Mouse (Mus musculus) MN1 (cell line): ENCODE measurements around the gene Tff2.

Source experiments
- DNase-seq: peaks from one replicate; pipeline ENCODE4 v3.0.0-alpha.2; 2016; ENCODE audit warnings: low spot score

Tff2 gene

DNA sequence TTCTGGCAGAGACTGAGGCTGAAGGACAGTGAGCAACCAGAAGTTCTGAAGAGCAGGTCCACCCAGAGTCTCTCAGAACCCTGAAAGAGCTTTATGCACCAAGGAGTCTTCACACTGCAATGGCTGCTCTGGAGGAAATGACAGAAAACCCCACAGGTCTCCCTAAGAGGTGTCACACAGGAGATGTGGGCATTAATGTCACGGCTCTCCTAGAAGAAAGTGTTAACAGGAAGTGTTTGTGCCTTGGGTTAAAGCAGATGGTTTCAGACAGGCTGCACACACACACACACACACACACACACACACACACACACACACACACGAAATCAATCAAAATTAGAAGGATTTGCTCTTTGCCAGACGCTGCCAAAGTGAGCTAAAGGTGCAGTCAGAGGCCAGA, 7.8 kb downstream of the Tff2 start:
- no peak for DNase-seq

DNA sequence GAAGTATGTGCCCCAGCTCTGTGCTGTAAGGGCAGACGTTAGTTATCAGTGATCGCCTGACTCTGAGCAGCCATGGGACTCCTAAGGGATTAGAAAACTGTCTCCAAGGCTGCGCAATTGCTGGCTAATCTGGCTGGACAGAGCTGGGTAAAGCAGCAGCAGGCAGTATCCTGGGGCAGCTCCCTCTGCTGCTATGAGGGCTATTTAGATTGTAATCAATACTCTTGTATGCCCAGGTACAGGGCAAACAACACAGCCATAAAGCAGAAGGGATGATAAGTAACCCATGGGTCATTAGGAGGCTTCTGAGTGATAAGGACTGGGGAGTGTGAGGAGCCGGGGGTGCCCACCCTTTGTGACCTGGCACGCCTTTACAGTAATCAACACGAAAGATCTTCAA, 9.2 kb downstream of the Tff2 start:
- no peak for DNase-seq

DNA sequence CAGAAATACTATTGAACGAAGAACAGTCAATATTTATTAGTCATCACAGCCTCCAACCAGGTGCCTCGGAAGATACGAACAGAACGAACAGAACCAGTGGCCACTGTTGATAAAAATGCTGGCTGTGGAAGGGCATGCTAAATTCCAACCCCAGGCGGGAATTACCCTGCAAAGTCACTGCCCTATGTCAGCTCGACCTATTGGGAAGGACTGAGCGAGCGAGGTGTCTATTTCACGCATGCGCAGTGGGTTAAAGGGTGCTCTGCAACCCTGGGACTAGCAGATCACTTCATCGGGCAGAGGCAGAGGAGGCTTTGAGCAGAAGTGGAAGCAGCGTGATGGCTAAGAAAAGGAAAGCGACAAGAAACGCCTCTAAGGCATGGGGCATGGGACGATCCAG, 10.3 kb downstream of the Tff2 start:
- no peak for DNase-seq

DNA sequence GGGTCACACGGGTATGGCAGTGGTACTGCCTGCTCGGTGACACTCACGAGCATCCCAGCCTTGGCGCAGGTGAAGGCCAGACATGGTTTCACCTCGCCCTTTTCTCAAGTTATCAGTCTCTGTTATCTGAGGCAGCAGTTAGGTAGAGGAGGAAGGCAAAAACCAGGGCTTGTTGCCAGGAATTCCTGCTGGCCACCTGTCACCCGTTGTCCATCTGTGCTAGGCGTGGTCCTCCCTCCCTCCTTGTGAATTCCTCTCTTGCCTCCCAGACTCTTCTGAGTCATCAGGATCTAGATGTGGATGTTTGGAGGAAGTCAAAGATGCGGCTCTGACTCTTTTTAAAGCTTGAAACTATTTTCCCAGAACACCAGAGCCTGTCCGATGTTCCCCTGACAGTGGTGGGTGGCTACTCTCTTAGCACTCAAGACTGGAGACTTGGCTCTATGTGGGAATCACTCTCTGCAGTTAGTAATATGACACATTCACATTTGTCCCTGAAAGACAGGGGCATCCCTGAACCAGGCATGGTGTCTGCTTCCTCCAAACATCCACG, 12.7 kb downstream of the Tff2 start:
- DNase-seq: no peak

DNA sequence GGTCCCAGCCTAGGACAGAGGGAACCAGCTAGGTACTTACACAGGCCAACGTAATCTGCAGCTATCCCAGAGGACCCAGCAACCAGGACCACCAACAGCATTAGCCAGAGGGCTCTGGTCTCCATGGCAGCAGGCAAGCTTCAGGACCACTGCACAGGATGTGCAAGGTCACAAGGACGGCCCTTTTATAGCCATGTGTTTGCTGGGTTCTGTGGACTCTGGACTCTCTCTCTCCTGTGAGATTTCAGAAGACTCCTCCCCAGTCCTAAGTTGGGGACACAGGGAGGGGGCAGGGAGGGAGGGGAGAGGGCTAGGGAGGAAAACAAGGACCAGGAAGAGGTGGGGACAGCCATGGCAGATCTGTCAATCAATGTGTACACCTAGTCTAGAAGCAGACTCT, 14.6 kb downstream of the Tff2 start, which contains the start of gene Tff3:
Tff3 (minus strand) TSS at position 195 of the 400 bp plus-strand sequence.
- DNase-seq: no peak

DNA sequence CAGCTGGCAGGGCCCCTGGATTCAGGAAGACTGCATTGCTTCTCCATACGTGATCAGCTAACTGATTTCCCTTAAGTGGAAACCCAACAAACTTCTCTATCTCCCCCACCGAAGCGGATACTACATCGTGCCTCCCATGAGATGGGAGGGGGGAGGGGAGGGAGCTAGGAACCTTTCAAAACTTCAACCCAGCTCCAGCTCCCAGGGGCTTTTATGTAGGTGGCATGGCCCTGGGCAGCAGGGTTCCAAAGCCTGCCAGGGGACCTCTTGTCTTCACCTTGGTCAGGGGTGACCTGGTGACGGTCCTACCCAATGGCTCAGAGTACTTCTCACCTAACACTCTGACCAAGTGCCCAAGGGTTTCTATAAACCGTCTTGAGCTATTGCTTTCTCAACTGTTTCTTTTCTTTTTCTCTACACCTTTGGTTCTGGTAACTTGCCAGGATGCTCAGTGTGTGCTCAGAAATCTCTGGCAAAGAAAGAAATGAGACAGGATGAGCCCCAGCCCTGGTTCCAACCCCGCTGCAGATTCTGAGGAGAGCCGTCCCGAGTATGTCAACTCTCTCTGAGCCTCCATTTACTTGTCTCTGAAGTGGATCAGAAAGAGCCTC, 15.3 kb downstream of the Tff2 start:
- no peak for DNase-seq

DNA sequence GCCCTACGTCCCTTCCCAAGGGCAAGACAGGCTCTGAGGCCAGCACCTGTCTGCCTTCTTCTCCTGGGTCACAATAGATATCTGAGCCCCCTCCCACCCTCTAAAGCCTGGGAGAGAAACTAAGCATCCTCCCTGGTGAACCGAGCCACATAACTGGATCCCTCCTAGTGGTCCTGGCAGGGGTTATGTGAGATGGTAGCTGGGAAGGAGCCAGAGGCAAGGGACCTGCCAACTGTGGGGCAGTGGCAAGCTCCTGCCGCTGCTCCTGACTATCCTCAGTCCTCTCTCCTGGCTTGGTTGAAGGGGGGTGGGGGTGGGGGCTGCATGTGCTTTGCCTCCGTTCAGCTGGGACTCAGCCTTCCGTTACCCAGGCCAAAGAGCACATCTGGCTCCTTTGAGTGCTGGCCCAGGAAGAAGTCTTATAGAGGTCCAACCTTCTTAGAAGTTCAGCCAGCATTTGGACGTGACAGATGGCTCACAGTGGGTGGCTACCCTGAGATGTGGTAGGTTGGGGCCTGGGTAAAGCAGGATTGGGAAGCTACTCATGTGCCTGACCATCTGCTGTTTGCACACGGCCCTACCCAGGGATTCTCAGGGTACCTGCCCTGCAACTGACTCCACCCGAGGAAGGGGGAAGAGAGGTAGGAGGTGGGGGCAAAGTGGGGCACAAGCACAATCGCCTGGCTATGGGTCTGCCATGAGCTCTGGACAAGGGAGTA, 18.4 kb downstream of the Tff2 start:
- no peak for DNase-seq

DNA sequence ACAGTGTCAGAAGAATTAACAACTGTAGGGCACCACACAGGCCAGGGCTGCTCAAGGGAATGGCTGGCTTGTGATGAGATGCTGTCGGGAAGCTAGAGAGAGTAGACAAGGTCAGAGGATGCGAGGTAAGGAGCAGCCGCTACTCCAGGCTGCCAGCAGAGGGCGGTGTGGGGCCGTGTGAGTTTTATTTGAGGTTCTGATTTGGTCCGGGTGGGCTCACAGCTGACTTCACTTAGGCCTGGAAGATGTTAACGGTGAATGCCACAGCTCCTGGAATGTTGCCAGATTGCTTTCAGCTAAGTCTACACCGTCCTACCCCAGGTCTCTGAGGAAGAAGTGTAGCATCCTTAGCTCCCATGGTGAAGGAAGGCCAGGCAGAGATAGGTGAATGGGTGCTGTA, 22.1 kb downstream of the Tff2 start:
- no peak for DNase-seq

DNA sequence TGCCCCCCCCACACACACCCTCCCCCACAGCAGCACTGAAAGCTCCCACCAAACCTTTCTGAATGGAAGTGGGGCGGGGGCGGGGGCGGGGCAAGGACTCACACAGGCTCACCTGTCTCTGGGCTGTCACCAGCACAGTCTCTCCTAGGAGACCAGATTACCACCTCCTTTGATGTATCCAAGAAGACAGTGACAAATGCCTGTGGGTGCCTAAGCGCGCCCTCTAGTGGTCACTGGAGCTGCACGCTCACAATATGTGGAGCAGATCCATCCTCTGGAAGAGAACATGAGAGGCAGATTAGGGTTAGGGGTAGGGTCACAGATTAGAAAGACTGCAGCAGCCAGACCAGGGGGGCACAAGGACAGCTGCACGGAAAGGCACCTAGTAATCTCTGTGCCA, 24.7 kb downstream of the Tff2 start:
- DNase-seq: peak; percentile 13

DNA sequence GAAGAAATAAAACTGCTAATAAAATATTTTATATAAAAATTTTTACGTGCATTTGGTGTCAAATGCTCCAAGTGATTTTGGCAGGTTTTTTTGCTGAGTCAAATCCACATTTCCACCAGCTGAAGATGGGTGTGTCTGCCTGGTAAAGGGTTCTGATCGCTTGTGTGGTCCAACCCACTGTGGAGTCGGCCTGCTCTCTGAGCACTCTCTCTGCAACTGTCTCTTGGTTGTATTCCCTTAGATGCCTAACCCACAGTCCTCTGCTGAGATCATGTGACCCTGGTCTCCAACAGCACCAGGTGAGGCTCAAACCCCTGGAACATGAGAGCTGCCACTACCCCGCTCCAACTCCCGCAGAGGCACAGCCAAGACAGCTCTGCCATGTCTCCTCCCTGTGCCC, 26.1 kb downstream of the Tff2 start:
- no peak for DNase-seq

DNA sequence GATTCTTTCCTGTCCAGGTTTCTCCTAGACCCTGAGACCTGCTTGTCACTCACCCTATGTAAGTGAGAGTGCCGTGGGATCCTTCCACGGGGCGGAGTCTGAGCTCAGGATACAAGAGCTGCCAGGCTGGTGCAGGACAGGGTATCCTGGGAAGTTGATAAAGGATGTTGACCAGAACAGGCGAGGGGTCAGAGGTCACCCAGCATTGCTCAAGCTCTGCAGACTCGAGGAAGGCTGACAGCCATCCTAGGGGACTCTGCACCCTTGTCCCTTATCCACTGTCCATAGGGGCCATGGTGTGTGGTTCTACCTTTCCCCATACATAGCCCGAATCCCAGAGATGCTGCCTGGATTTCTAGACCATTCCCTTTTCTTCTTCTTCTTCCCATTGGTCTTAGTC, 28.0 kb downstream of the Tff2 start:
- no peak for DNase-seq

DNA sequence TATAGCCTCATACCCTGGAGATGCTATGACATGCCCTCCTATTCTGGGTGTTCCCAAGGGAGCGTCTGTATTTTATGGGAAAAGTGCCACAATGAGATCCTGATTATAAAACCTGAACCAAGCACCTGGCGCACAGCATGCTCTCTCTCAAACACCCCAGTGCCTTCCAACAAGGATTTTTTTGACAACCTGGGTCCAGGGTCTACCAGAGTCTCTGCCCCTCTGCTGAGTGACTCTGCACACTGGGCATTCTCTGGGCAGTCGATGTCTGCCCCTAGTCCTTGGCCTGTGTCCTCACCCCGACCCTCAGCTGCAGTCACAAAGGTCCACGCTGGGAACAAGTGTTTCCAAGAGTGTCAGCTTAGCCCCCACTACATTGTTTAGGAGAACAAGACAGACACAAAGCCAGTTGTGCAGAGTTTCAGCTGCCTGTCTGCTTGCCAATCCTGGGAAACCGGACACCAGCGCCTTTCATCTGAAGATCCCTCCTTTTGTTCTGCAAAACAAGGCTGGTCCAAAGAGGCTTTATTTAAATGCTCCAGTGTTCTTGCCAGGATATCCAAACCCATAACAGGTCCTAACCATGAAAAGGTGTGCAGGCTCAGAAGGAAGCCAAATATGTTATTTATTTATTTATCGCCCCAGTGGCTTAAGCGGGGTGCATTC, 30.8 kb downstream of the Tff2 start:
- DNase-seq: no peak

DNA sequence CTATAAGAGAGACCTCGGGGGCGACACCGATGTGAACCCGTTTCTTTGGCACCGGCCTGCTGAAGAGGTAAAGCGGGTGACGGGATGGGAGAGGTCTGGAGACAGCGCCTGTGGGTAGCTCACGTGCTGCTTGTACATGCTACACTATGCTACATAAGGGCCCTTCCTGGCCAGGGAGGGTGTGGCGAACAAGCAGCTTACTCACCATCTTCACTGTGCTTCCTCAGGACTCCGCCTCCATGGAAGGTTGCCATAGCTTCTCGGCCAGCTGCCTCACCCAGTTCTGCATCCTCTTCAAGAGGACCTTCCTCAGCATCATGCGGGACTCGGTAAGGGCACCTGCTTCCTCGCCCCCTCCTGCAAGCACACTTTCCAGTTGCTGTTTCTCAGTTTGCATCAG, 35.7 kb downstream of the Tff2 start:
- no peak for DNase-seq

DNA sequence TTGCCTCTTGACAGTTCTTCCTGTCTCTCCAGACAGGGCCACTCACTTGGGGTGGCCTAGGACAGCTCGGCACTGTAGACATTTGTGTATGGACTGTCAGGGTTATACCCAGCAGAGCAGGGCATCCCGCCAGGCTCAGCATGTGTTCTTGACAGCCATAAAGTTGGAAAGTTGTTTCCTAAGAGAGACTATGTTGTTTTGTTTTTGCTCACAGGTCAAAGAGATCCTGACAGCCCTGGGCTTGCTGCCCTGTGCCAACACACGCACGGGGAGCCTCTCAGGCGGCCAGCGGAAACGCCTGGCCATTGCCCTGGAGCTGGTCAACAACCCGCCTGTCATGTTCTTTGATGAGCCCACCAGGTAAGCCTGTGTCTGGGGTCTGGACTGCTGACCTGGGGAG, 40.3 kb downstream of the Tff2 start:
- DNase-seq: no peak

DNA sequence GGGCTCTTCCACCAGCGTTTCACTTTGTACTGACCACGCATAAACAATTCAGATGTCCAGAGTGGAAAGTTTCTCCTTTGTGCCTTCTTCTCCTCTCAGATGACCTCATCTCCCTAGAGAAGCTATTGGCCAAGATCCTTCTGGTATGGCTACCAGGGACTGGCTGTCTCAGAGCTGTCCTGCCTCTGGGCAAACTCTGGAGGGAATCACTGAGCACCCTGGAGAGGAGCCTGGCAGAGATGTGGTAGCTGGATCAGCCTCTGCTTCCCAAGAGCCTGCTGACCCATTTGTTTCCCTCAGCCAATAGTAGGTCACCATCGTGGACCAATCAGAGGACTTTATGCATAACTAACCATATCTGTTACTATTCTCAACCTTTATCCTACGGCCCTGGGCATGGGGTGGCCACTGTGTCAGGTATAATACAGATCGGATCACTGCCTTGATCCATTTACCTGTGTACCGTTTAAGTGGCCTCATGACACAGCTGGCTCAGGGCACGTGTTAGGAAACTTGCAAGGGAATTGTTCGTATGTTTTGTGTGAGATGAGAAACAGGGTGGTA, 41.0 kb downstream of the Tff2 start:
- DNase-seq: no peak

DNA sequence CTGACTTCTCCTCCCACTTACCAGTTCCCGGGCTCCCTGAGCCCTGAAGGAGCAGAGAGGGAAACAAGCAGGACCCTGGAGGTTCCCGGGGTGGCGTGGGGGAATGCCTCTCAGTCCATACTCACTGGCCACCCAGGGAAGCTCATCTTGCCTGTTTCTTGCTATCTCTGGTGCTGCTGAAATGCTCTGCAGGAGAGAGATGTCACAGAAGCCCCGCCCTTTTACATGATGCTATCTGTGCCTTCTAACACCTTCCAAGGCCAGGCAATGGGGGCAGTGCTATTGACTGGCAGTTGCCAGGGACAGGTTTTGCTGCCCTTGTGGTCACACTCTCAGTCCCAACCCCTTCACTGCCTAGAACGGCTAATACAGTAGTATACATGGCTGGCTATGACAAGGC, 45.3 kb downstream of the Tff2 start:
- DNase-seq: no peak

DNA sequence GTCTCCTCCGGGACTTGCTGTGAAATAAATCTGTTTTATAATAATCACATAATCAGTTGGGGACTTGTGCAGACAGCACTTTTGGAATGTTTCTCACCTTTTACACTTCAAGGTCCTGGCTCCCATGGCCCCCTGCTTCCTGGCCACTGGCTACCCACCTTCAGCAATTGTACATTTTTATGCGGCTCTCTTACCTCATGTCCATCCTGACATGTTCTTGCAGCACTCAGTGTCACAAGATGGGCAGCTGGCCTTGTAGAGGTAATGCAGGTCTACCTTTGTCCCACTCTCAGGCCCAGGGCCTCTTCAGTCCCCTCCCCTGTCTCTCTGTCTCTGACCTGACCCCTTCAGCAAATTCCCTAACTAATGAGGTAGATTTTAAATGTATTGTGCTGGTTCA, 47.2 kb downstream of the Tff2 start:
- no peak for DNase-seq

DNA sequence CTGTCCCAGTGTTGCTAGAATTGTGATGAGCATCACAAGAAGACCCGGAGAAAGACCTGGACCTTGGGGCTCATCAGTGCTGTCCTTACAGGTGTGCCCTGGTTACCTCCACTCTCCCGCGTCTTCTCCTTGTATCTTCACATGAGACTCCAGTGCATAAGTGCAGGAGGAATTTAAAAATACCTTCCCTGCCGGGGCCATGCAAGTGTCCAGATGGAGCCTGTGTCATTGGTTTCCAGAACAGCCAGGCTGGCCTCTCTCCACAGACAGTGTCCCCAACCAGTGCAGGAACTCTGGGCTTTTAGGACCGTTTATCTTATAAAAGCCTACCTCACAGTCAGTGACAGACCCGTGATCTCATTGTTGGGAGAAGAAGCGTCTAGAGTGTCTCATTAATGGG, 48.5 kb downstream of the Tff2 start:
- no peak for DNase-seq

DNA sequence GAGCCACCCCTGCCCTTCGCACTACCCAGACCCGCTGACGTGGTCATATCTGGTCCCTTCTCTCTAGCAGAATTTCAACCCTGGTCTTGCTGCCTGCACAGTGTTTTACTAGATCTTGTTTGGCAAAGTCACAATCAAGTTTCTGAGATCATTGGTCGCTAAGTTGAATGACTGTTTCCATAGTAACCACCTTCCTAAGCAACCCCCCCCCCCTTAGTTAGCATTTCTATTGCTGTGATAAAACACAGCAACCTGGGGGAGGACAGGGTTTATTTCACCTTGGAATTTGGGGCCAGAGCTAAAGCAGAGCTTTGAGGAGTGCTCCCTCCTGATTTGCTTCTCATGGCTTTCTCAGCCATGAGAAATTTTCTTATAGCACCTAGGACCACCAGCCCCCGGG, 49.3 kb downstream of the Tff2 start:
- DNase-seq: no peak
